Mouse (Mus musculus) adrenal gland, postnatal 4 days (tissue): ENCODE data around the gene Plk5. TPM values are rescaled to one million over a fixed set of nuclear protein-coding genes. Genes with fewer than 3 reads are reported as not detected.
A peak's percentile ranks its signal among the peaks of the same experiment; 100 is the strongest.

Experiments used
- DNase-seq, 2 experiments: peaks; one replicate each; pipeline ENCODE4 v3.0.0; 2021 to 2022; ENCODE audit warnings: low spot score in 2 of 2, mixed read lengths in 2 of 2
- total RNA-seq, 2 experiments: library from RNA; stranded (reverse); gene quantifications; 2 replicates each; pipeline ENCODE4 v1.2.3; 2021

Plk5 gene
- total RNA-seq, 2 experiments from 2014 or later, result 0.36 TPM; not detected in 1

- DNase-seq, result no peak
These were observed 30.6 kb downstream of the Plk5 start for GRCm38 (mm10) chr10:80386735-80387471.

GRCm38 (mm10) chr10:80387522-80387959, 31.3 kb downstream of the Plk5 start, which contains the start of gene Mex3d:
Mex3d (minus strand) TSS chr10:80387659.
- peak; percentile 75 to 79 for DNase-seq

- DNase-seq, result no peak
These were observed 32.5 kb downstream of the Plk5 start for GRCm38 (mm10) chr10:80388731-80389130.

- no peak for DNase-seq
These were observed 33.0 kb downstream of the Plk5 start for GRCm38 (mm10) chr10:80389185-80389708.

- no peak for DNase-seq
These were observed 34.4 kb downstream of the Plk5 start for GRCm38 (mm10) chr10:80390697-80391096.

DNA sequence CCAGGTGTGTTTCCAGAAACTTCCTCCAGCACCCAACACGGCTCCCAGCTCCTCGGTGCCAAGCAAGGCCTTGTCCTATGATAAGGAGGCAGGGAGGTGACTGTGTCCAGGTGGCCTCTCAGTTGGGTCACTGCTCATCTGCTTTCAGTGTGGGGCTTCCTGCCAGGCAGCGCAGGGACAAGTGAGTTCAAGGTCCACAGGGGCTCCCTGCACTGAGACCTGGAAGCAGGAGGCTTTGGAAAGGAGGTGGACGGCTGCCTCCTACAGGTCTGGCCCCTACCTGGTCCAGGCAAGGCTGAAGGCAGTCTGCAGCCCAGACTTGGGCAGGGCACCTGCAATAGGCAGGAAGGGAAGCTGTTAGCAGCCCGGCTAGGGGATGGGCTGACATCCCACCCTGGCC, 36.4 kb downstream of the Plk5 start:
- DNase-seq, result no peak

GRCm38 (mm10) chr10:80395025-80395627, 38.9 kb downstream of the Plk5 start:
- DNase-seq, result no peak

DNA sequence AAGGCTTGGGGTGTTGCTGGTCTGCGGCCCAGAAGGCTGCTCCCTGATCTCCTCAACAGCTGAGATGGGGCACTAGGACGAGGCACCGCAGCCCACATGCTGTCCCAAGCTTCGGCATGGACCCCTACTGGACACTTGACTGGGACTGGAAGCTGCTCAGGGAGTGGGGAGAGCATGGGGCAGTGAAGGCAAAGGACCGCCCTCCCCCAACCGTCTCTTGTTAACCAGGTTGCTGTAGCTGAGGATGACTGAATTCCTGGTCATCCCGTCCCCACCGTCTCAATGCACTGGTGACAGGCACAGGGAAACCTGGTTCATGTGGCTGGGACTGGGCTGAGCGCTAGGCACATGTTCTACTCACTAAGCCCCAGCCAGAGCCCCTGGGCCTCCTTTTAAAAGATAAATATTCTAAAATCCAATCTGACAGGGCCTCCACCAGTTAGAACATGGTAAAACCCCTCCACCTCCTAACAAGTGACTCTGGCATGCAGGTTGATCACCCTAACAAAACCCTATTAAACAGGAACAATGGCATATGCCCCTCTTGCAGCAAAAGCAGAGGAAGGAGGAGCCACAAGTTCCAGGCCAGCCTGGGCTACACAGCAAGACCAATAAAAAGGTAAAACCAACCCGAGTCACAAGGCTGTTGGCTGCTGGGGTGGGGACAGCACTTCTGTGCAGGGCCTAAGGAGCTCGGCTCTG, 40.7 kb downstream of the Plk5 start:
- no peak for DNase-seq

GRCm38 (mm10) chr10:80397524-80398173, 41.4 kb downstream of the Plk5 start:
- no peak for DNase-seq

DNA sequence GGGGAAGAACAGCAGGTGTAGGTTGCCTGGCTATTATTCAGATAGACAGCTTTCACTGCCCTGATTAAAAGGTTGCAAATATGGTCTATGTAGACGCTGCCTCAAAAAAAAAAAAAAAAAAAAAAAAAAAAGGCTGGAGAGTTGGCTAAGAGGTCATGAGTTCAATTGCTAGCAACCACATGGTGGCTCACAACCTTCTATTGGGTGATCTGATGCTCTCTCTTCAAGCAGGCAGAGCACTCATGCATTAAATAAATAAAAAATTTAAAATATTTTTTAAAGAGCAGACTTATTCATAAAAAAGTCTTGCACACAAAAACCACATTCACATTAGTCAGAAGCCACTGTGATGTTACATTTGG, 41.9 kb downstream of the Plk5 start:
- no peak for DNase-seq

- peak; percentile 94 to 99 for DNase-seq
These were observed 42.5 kb downstream of the Plk5 start for GRCm38 (mm10) chr10:80398719-80399190.

- DNase-seq, result peak; percentile 97 to 98
These were observed 43.1 kb downstream of the Plk5 start, which contains the start of gene Mbd3 for GRCm38 (mm10) chr10:80399191-80399972. Mbd3 (minus strand) TSS chr10:80399550.

- DNase-seq, result no peak
These were observed 43.9 kb downstream of the Plk5 start for GRCm38 (mm10) chr10:80399973-80400703.

DNA sequence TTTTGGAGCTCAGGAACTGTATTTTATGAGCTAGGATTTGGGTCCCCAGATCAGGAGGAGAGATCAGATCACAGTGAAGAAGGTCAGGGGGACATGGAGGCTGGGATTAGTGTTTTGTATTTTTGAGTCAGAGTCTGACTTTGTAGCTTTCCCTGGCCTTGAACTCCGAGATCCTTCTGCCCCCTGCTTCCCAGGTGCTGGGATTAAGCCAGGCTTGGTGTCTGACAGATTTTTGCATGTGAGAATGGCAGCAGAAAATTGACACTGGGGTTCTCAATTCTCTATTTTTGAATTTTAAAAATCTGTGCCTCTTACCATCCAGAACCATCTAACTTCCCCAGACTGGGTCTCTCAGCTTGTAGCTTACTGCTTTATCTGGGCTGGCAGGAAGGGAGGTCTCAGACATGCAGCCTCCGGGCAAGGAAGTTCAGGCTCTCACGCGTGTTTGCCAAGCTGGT, 44.5 kb downstream of the Plk5 start:
- no peak for DNase-seq

DNA sequence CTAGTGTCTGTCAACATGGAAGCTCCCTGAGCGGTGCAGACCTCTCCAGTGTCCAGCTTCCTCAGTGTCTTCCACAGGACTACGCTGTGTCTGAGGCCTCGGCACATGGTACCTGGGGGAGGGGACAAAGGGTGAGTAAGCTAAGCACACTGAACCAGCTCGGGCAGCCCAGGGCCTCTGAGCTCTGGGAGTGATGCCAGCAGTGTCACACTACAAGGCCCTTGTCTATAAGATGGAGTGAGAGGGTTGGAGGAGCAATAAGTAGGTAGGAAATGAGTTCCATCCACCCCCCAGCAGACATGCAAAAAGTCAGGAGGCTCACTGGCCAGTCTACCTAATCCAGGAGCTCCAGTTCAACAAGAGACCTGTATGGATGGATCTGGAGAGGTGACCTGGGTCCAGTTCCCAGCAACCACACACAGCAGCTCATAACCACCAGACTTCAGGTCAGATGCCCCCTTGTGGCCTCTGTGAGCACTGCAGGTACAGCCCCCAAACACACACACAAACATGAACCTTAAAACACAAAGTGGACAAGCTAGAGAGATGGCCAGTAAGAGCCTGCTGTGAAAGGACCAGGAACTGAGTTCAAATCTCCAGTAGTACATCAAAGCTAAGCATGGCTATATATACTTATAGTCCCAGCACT, 46.9 kb downstream of the Plk5 start:
- peak in 1 of 2 experiments; percentile 50 for DNase-seq

GRCm38 (mm10) chr10:80405481-80406173, 49.4 kb downstream of the Plk5 start:
- DNase-seq, result no peak

DNA sequence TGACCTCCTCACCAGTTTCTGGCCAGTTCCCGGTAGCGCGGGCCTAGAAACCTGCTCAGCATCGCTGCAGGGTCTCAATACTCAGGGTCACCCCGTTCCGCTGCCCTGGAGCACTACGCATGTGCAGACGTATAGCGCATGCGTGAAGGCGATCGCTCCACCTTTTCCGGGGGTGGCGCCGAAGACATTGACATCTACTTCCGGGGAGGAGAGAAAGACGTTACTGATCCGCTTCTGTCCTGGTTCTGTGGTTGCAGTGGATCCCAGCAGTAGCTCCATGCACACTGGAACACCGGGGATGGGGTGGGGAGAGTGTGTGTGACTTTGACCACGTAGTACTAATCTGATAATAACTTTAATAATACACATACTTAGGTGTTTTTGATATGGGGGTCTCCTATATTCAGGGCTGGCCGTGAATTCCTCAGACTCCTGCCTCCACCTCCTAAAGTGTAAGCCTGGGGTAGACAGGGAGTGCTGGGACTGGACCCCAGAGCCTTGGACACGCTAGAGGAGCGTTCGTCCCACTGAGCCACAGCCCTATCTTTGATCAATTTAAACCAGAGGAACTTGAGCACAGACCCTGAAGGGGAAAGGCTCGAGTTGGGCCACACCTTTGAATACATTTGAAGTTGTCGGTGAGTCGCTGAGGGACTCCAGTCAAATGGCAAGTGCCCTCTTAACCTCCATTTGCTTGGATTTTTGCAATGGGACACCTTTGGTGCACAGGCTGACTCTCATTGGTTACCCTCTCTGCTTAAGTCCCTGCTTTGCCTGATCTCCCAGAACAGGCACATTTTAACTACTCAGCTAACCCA, 50.6 kb downstream of the Plk5 start, which contains the start of gene Uqcr11:
Gene Uqcr11 (minus strand): TSS at position 147 of the 818 bp plus-strand sequence.
- peak; percentile 73 to 88 for DNase-seq
